Mouse (Mus musculus) lung, adult 18-20 months (tissue): ENCODE data around the gene Gm20388.
A peak's percentile ranks its signal among the peaks of the same experiment; 100 is the strongest.

Source experiments
- DNase-seq, 2 experiments: peaks; one replicate each; pipeline ENCODE4 v3.0.0; 2022; ENCODE audit warnings: mixed read lengths in 2 of 2

Gene Gm20388

GRCm38 (mm10) chr8:121619401-121619995 lies 1708.9 kb downstream of the Gm20388 start:
- DNase-seq = peak; percentile 84 to 91

DNA sequence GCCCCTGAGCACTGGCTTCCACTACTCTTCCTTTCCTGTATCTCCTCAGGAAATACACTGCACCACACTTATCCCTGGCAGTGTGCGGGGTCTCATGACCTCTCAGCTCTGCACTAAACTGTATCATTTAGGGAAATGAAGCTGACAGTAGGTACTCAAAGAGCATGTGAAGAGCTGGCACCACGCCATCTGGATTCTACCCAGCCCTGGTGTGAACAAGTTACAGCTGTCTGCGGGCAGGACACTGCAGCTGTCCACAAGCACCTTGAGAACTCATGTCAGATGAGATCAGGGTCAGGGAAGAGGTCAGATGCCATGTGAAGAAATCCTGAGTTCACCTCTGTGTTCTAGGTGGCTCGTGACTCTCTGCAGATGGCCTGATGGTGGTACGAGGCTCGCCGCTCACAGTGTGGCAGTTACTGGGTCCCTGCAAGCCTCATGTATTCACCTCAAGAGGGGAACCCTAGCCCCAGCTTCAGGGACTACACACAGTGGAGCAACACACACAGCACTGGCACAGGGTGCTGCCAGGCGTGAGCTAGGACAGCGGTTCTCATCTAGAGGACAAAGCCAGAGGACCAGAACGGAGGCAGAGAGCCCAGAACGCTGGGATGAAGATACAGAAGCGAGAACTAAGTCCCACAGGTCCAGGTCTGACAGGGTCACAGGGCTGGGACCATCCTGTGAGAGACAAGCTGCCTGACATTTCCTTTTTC lies 1710.3 kb downstream of the Gm20388 start:
- DNase-seq = peak; percentile 46 to 62

DNA sequence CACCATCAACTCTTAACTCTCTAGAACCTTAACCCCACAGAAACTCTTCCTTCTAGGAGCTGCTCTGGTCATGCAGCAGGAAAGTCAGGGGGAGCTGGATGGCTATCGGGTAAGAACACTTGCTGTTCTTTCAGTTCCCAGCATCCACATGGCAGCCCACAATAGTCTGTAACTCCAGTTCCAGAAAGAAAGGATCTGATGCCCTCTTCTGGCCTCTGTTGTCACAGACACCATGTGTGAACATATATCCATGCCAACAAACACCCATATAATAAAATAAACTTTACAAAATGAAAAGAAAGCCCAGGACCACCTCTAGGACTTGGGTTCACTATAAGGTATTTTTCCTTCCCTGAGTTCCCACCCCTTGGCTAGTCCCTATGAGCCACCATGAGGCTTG lies 1711.2 kb downstream of the Gm20388 start:
- DNase-seq = no peak

GRCm38 (mm10) chr8:121623043-121623442 lies 1712.4 kb downstream of the Gm20388 start:
- no peak for DNase-seq

- DNase-seq = no peak
Observed at GRCm38 (mm10) chr8:121628681-121629080, 1718.0 kb downstream of the Gm20388 start.

DNA sequence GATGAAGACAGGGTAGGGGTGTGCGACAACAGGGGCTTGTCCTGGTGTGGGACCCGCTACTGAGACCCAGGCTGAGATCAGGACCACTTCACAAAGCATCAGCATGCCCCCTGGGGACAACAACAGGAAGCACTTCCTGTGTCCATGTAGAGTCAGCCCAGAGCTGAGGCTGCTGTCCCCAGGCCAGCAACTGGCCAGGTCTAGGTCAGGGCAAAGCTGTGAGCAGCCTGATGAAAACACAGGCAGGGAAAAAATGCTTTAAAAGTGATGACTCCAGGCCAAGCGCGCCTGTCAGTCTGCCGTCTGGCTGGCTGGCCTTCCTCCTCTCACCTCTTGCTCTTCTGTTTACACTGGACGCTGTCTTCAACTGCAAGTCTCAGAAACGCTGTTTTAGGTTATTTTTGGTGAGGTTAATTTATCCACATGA lies 1721.0 kb downstream of the Gm20388 start:
- peak; percentile 47 to 56 for DNase-seq

GRCm38 (mm10) chr8:121632401-121632800 lies 1721.8 kb downstream of the Gm20388 start:
- no peak for DNase-seq

GRCm38 (mm10) chr8:121635534-121635933 lies 1724.9 kb downstream of the Gm20388 start:
- DNase-seq = peak; percentile 57 to 67

- no peak for DNase-seq
Observed at GRCm38 (mm10) chr8:121636180-121636579, 1725.5 kb downstream of the Gm20388 start.

DNA sequence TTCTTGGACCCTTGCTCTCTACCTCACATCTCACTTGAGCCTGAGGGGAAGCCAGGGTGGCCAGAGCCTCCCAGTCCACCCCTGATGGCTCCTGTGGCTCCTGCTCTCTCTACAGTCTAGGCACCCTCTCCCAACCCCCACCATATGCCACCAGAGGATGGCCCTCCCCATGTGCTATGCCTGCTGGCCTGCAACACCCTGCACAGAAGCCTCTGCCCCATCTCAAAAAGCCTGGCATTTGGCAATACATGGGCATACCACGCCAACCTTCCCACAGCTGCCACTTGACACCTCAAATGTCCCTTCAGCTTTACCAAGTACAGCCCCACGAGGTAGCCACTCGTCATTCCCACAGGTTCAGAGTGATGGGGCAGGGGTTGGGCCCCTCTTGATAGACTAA lies 1732.2 kb downstream of the Gm20388 start:
- DNase-seq = no peak

- no peak for DNase-seq
Observed at GRCm38 (mm10) chr8:121643384-121643783, 1732.7 kb downstream of the Gm20388 start.

DNA sequence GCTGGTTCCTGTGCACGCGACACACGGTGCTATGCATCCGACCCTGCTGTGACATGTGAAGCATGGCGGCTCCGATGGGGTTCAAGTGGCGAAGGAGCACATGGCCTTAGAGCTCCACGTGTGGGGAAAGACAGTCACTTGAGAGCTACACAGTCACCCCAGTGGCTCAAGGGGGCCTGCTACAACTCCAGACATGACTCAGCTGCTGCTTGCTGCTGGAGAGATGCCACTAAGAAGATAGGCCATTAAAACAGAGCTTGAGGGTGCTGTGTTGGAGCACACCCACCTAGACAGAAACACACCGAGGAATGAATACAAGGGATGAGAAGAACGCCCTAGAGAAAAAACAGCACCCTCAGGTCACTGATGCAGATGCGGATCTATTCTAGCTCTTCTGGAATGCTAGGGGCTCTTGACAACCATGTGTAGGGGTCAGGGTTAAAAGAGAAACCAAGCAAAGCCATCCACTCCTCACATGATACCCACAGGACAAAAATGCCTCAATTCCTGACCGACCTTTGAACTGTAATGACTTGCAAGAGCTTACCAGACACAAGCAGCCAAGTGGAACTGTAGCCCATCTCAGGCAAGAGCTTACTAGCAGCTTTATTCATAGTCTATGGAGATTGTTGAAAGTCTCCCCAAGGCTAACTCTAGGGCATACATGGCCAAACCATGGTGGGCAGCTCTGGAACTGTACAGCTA lies 1737.0 kb downstream of the Gm20388 start:
- no peak for DNase-seq

DNA sequence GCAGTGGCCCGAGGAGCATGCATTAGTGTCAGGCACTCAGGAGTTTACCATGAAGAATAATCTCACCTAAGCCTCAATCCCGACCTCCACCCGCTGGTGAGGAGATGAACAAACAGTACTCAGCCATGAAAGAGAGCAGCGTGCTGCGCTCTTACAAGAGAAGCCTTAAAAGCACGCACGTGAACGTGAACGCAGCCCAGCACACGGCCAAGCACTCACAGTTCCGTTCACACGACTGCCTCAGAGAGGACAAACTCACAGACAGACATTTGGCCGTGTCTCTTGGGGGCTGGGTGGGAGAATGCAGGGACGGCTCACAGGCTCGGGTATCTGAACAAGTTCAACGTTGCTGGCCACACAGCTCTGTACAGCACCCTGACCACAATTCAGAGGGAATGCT lies 1737.8 kb downstream of the Gm20388 start:
- no peak for DNase-seq

GRCm38 (mm10) chr8:121649423-121649822 lies 1738.8 kb downstream of the Gm20388 start:
- no peak for DNase-seq

DNA sequence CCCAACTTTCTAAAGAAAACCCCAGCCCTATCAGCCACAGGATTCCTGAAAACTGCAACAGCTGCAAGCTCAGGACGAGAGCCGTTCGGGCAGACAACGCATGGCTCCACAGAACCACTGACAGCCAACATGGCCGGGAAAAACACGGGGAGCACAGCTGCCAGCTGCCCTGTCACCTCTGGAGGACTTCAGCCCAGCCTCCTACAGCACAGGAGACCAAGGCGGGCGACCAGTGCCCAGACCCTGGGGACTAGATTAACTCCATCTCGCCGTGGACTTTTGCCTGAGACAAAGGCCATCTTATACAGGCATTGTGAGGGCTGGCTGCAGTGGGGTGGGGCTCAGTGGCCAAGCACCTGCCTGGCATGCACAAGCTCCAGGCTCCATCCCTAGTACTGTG lies 1739.3 kb downstream of the Gm20388 start:
- no peak for DNase-seq

DNA sequence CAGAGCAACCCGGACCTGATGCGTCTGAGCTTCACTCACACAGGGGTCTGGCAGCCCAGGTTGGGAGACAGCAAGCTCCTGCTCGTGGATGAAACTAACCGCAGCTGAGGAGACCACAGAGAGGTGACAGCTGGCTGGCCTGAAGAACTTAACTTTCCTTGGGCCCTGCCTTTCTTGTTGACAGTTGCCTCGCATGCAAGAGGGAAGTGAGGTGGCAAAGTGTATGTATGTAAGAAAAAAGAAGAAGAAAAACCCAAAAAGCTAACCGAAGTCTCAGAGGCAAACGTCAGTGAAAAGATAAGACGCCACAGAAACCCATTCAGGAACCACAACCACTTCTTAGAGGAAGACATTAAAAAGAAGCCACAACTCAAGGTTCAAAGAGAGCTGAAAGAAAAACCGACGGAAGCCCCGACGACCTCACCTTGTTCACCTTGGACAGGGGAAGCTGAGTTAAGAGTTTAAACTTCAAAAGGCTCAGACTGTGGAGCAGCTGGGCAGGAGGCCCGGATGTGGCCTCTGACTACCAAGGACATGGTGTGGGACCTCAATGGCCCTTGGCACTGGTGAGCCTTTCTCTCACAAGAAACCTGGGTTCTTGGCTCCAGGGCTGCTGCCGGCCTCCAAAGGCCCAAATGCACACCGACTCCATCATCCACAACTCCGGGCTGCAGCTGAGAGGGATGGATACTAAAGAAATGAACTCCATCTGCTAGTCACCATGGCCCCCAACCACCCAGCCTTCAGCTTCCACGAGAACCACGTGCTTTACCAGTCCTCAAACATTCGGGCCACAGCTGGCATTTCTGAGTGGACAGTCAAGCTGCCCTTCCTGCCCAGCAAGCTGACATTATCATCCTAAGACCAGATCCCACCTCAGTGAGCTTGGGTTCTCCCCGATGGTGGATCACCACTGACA lies 1740.0 kb downstream of the Gm20388 start:
- DNase-seq = no peak

DNA sequence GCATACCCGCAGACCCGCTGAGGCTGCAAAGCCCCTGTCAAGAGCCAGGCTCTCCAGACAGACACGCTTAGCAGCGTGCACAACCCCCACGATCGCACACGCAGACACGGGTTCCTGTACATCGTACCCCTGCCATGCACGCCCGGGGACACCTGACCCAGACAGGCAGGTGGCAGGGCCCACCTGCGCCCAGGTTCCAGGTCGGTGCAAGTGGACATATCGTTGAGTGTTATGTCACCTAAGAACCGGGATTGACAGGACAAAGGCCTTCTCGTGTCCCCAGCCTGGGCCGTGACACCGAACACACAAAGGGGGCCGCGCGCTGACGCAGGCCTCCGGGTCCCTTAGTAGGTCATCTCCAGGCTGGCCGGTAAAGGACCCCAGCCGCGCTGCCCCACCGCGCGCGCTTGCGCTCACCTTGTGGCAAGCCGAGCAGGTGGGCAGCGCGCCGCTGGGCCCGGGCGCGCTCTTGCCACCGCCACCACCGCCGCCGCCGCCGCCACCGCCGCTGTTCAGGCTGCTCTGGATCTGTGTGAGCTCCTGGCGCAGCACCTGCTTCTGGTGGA lies 1740.8 kb downstream of the Gm20388 start:
- no peak for DNase-seq

GRCm38 (mm10) chr8:121651874-121652361 lies 1741.3 kb downstream of the Gm20388 start:
- DNase-seq = peak; percentile 48 to 50

GRCm38 (mm10) chr8:121652774-121653323 lies 1742.2 kb downstream of the Gm20388 start, which contains the start of gene Zcchc14:
Gene Zcchc14, minus strand, starts transcription at chr8:121652901.
- DNase-seq = peak; percentile 99

GRCm38 (mm10) chr8:121653340-121654019 lies 1742.8 kb downstream of the Gm20388 start:
- DNase-seq = peak in 1 of 2 experiments; percentile 61

GRCm38 (mm10) chr8:121654131-121654530 lies 1743.5 kb downstream of the Gm20388 start:
- no peak for DNase-seq
